Mouse (Mus musculus) gastrocnemius, adult 2 months (tissue): Measurements from ENCODE around the gene Elovl7. TPM values are rescaled to one million over a fixed set of nuclear protein-coding genes. Genes with fewer than 3 reads are reported as not detected.
A peak's percentile ranks its signal among the peaks of the same experiment; 100 is the strongest.

ENCODE experiments used
- DNase-seq: peaks from one replicate; pipeline ENCODE4 v3.0.0; 2022
- H3K27ac ChIP-seq: fragments of 200-600 bp; 2 replicates; pipeline ENCODE4 v1.8.1; 2022; ENCODE audit warnings: mild to moderate bottlenecking
- H3K4me3 ChIP-seq: fragments of 200-600 bp; 2 replicates; pipeline ENCODE4 v1.8.1; 2022; ENCODE audit warnings: mild to moderate bottlenecking, moderate library complexity
- CTCF ChIP-seq: fragments of 200-600 bp; IDR thresholded peaks from 2 replicates; pipeline ENCODE4 v1.8.1; 2022; ENCODE audit warnings: antibody characterized with exemption, mild to moderate bottlenecking, moderate library complexity
- intact Hi-C: fragments of 180-260 bp; cut with DNase I; formaldehyde crosslinking; loops from one replicate; pipeline ENCODE4 v1.15.1; 2025
- total RNA-seq, 2 experiments: library from RNA; stranded (reverse); gene quantifications; 2 replicates each; pipeline ENCODE4 v1.2.3; 2021

Elovl7 gene
- total RNA-seq, 2 experiments from 2014 or later = 0.08 to 0.18 TPM

GRCm38 (mm10) chr13:108210960-108211359, 3.2 kb upstream of the Elovl7 start:
- TF ChIP-seq CTCF = no peak
- DNase-seq = no peak
- Histone ChIP-seq H3K27ac (no peak overlapping the region), H3K4me3 (no peak overlapping the region)
- intact Hi-C loops = no loop called here

GRCm38 (mm10) chr13:108212397-108213018, 1.7 kb upstream of the Elovl7 start:
- Histone ChIP-seq H3K4me3 (no peak overlapping the region), H3K27ac (no peak overlapping the region)
- DNase-seq = no peak
- intact Hi-C loops = no loop called here
- no peak for TF ChIP-seq CTCF

GRCm38 (mm10) chr13:108214485-108215107, 392 bp downstream of the Elovl7 start:
- H3K4me3 ChIP-seq = peak overlapping the region; percentile 81
- intact Hi-C loops = loop anchor here (2.0 kb wide), 1 partner anchor 114 kb away; no protein-coding TSS in a partner anchor
- no peak for TF ChIP-seq CTCF
- H3K27ac ChIP-seq = peak overlapping the region; percentile 53; the same call in 1 of the 2 replicates
- DNase-seq = no peak

- no peak for DNase-seq
- Histone ChIP-seq H3K27ac (no peak overlapping the region), H3K4me3 (peak overlapping the region; percentile 81)
- intact Hi-C loops = loop anchor here (2.0 kb wide), 1 partner anchor 113 kb away; no protein-coding TSS in a partner anchor
- TF ChIP-seq CTCF = no peak
These were observed 1.1 kb downstream of the Elovl7 start for GRCm38 (mm10) chr13:108215231-108215780.

- no peak overlapping the region for H3K4me3 ChIP-seq
- H3K27ac ChIP-seq = no peak overlapping the region
- no peak for TF ChIP-seq CTCF
- DNase-seq = no peak
- intact Hi-C loops = no loop called here
These were observed 5.6 kb downstream of the Elovl7 start for GRCm38 (mm10) chr13:108219773-108220172.

GRCm38 (mm10) chr13:108229191-108229590, 15.0 kb downstream of the Elovl7 start:
- DNase-seq = no peak
- intact Hi-C loops = no loop called here
- no peak for TF ChIP-seq CTCF
- Histone ChIP-seq H3K4me3 (no peak overlapping the region), H3K27ac (no peak overlapping the region)

- intact Hi-C loops = no loop called here
- DNase-seq = no peak
- H3K4me3 ChIP-seq = no peak overlapping the region
- no peak overlapping the region for H3K27ac ChIP-seq
- TF ChIP-seq CTCF = no peak
These were observed 15.6 kb downstream of the Elovl7 start for GRCm38 (mm10) chr13:108229634-108230330.

GRCm38 (mm10) chr13:108240012-108240411, 25.8 kb downstream of the Elovl7 start:
- DNase-seq = peak; percentile 39
- no peak overlapping the region for H3K27ac ChIP-seq
- no peak for TF ChIP-seq CTCF
- intact Hi-C loops = no loop called here
- H3K4me3 ChIP-seq = no peak overlapping the region

- no peak for TF ChIP-seq CTCF
- no peak overlapping the region for H3K4me3 ChIP-seq
- intact Hi-C loops = no loop called here
- H3K27ac ChIP-seq = no peak overlapping the region
- no peak for DNase-seq
These were observed 27.5 kb downstream of the Elovl7 start for GRCm38 (mm10) chr13:108241715-108242114.

GRCm38 (mm10) chr13:108245086-108245697, 31.0 kb downstream of the Elovl7 start:
- DNase-seq = no peak
- intact Hi-C loops = no loop called here
- H3K27ac ChIP-seq = no peak overlapping the region

GRCm38 (mm10) chr13:108251106-108251505, 36.9 kb downstream of the Elovl7 start:
- Histone ChIP-seq H3K27ac (no peak overlapping the region), H3K4me3 (no peak overlapping the region)
- no peak for DNase-seq
- intact Hi-C loops = no loop called here
- no peak for TF ChIP-seq CTCF

More at GRCm38 (mm10) chr13:108245086-108245697, 31.0 kb downstream of the Elovl7 start:
- H3K4me3 ChIP-seq = no peak overlapping the region
- TF ChIP-seq CTCF = no peak

GRCm38 (mm10) chr13:108253977-108254376, 39.8 kb downstream of the Elovl7 start:
- intact Hi-C loops = no loop called here

More at GRCm38 (mm10) chr13:108253977-108254376, 39.8 kb downstream of the Elovl7 start:
- Histone ChIP-seq H3K4me3 (no peak overlapping the region), H3K27ac (no peak overlapping the region)
- DNase-seq = no peak
- TF ChIP-seq CTCF = no peak
